Mouse (Mus musculus): Measurements from ENCODE around the gene Tmem203. TPM values are rescaled to one million over a fixed set of nuclear protein-coding genes. Genes with fewer than 3 reads are reported as not detected.

Tmem203 gene
- polyA plus RNA-seq, 1 experiment from 2014 or later, result 5.9 TPM

DNA sequence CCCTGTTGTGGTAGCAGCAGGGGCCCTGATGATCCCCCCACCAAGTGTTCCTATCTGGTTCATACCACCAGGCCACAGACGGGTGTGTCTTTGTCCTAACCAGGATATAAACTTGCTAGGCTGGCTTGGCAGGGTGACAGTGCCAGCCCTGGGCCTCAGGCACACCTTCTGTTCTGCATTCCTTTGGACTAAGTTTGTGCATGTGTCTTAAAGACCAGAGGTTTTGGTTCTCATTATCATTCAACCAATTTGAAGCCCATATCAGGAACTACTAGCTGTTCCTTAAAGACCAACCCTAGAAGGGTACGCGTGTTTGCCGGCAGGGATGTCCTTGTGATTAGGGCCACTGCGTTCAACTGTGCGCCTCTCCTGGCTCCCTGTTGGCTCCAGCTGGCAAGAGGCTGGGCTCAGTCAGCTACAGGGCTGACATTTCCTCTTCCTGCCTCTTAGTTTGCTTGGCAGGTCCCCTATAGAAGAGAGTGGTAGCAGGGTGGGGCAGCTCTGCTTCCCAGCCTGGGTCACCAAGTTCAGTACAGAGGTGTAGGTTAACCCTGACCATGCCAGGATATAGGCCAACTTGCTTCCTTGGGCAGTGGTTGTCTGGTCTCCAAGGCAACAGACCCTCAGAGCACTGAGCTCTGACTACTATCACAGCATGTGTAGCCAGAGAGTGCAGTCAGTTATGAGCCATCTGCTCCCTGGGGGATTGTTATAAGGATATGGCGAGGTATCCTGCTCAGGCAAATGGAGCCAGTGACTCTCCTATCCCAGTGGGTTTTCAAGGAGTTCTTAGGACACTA is 31.8 kb downstream of the Tmem203 start:
- 47% methylated on average over 7 of the region's 7 CpGs for WGBS (ENCODE audit: missing documents)

DNA sequence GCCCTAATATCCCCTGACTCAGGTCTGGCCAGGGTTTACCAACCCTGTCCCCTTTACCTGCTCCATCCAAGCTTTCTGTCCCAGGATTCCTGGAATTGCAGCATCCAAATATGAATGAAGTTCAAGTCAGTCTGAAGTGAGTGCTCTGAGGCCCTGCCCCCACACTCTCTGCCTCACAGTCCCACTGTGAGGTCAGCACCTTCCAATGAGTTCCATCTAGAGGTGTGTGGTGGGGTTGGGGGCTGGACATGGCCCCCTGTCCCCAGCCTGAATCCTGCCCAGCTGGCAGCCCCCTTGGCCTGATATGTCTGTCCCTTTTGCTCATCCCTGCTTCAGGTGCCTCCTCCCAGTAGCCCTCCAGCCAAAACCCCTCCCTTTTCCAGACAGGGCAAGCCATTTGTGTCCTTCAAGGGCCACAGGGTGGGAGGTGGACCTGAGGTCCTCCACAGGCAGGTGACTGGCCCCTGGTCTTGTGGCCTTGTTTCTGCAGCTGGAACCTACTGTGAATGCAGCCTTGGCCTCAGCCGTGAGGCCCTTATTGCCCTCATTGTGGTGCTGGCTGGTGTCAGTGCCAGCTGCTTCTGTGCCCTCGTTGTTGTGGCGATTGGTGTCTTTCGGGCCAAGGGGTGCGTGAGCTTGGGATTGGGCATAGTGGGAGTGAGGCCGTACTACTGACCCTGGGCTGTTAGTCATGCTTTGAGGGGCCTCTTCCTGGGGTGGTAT is 32.8 kb downstream of the Tmem203 start, which contains the start of gene Tmem210:
Gene Tmem210 (plus strand): TSS at position 219 of the 723 bp plus-strand sequence.
- Histone ChIP-seq H3K27ac (no peak within 1 kb of the TSS), H3K36me3 (ENCODE audit: inconsistent target) (peaks cover 27% of the 10 kb centered on the region), H3K79me2 (ENCODE audit: inconsistent target) (no peaks in the 10 kb centered on the region), H3K4me3 (ENCODE audit: inconsistent target) (no peak within 1 kb of the TSS)
- 93% methylated on average over 6 of the region's 6 CpGs for WGBS (ENCODE audit: missing documents)

More for the DNA sequence above, 31.8 kb downstream of the Tmem203 start:
- Histone ChIP-seq H3K79me2 (ENCODE audit: inconsistent target) (no peaks in the 10 kb centered on the region), H3K36me3 (ENCODE audit: inconsistent target) (peaks cover 37% of the 10 kb centered on the region), H3K27ac (no peak overlapping the region), H3K4me3 (ENCODE audit: inconsistent target) (no peak overlapping the region)

DNA sequence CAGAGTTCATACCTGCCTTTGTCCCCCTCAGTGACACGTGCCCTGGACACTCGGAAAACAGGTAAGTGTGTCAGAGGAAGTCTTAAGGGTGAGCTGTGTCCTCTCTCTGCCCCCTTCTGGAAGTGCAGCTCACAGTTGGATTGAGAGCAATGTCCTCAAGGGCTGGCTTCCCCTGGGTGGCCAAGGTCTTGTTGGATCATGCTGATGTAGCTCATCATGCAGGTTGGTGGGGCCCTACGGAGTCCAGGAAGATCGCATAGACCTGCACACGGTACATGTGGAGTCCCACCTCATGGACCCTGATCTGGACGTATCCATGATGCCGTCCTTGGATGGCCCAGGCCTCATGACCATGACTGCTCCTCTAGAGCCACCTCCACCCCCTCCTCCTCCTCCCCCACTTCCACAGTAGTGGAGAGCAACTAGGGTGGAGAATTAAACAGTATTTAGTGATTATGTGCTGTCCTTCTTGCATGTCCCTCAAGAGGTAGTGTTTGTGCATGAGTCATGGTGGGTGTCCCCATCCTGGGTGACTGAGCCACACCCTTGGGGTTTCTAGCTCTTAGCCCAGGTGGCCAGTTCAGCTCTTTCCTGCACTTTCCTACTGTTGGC is 33.6 kb downstream of the Tmem203 start:
- WGBS (ENCODE audit: missing documents), result 87% methylated on average over 7 of the region's 7 CpGs
- peaks cover 19% of the 10 kb centered on the region for H3K36me3 ChIP-seq (ENCODE audit: inconsistent target)

DNA sequence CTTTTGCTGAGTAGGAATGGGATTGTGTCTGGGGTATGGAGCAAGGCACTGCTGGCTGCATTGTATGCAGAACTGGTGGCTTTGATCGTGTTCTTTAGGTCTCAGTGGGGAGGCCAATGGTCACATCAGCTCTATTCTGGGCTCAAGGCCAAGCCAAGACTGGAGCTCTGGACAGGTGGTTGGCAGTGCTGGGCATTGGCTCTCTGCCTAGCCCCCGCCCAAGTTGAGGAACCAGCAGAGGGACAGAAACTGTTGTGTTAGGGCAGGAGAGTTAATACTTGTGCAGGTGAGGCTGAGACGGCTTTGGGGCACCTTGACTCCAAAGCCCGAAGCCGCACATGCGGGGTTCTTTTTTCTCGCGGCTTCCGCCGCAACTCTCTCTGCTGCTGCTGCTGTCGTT is 34.4 kb downstream of the Tmem203 start, which contains the start of gene Lrrc26:
Gene Lrrc26 (plus strand): TSS at position 265 of the 400 bp plus-strand sequence.
- Histone ChIP-seq H3K27ac (no peak within 1 kb of the TSS), H3K36me3 (ENCODE audit: inconsistent target) (peaks cover 11% of the 10 kb centered on the region), H3K4me3 (ENCODE audit: inconsistent target) (no peak within 1 kb of the TSS), H3K79me2 (ENCODE audit: inconsistent target) (no peaks in the 10 kb centered on the region)
- WGBS (ENCODE audit: missing documents), result 9% methylated on average over 11 of the region's 11 CpGs

More for the DNA sequence above, 33.6 kb downstream of the Tmem203 start:
- no peaks in the 10 kb centered on the region for H3K79me2 ChIP-seq (ENCODE audit: inconsistent target)
- H3K27ac ChIP-seq, result no peak overlapping the region
- no peak overlapping the region for H3K4me3 ChIP-seq (ENCODE audit: inconsistent target)

DNA sequence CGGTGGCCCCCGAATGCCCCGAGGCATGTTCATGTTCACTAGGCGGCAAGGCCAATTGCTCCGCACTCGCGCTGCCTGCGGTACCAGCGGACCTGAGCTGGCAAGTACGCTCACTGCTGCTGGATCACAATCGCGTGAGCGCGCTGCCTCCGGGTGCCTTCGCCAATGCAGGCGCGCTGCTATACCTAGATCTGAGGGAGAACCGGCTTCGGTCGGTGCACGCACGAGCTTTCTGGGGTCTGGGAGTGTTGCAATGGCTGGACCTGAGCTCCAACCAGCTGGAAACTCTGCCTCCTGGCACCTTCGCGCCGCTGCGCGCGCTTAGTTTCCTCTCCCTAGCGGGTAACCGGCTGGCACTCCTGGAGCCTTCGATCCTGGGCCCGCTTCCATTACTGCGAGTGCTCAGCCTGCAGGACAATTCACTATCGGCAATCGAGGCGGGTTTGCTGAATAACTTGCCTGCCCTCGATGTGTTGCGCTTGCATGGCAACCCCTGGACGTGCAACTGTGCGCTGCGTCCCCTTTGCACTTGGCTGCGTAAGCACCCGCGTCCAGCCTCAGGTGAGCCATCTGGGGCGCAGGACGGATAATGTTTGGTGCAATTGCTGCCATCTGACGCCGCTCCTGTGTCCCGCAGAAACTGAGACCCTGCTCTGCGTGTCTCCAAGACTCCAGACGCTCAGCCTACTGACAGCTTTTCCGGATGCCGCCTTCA is 35.0 kb downstream of the Tmem203 start:
- H3K36me3 ChIP-seq (ENCODE audit: inconsistent target), result peaks cover 5% of the 10 kb centered on the region
- WGBS (ENCODE audit: missing documents), result 4% methylated on average over 54 of the region's 54 CpGs
- H3K79me2 ChIP-seq (ENCODE audit: inconsistent target), result no peaks in the 10 kb centered on the region
- no peak overlapping the region for H3K27ac ChIP-seq
- no peak overlapping the region for H3K4me3 ChIP-seq (ENCODE audit: inconsistent target)

DNA sequence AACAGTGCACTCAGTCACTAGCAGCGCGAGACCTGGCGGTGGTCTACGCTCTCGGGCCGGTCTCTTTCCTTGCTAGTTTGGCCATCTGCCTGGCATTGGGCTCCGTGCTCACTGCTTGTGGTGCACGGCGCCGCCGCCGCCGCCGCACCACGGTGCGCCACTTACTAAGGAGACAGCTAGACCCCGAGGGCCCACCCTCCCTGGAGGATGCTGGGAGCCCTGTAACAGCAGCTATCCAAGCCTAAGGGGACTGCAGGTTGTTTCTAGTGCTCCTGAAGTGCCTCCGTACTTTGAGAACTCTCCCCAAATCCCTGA is 35.5 kb downstream of the Tmem203 start:
- Histone ChIP-seq H3K79me2 (ENCODE audit: inconsistent target) (no peaks in the 10 kb centered on the region), H3K36me3 (ENCODE audit: inconsistent target) (no peaks in the 10 kb centered on the region), H3K4me3 (ENCODE audit: inconsistent target) (no peak overlapping the region), H3K27ac (no peak overlapping the region)
- WGBS (ENCODE audit: missing documents), result 2% methylated on average over 18 of the region's 18 CpGs

DNA sequence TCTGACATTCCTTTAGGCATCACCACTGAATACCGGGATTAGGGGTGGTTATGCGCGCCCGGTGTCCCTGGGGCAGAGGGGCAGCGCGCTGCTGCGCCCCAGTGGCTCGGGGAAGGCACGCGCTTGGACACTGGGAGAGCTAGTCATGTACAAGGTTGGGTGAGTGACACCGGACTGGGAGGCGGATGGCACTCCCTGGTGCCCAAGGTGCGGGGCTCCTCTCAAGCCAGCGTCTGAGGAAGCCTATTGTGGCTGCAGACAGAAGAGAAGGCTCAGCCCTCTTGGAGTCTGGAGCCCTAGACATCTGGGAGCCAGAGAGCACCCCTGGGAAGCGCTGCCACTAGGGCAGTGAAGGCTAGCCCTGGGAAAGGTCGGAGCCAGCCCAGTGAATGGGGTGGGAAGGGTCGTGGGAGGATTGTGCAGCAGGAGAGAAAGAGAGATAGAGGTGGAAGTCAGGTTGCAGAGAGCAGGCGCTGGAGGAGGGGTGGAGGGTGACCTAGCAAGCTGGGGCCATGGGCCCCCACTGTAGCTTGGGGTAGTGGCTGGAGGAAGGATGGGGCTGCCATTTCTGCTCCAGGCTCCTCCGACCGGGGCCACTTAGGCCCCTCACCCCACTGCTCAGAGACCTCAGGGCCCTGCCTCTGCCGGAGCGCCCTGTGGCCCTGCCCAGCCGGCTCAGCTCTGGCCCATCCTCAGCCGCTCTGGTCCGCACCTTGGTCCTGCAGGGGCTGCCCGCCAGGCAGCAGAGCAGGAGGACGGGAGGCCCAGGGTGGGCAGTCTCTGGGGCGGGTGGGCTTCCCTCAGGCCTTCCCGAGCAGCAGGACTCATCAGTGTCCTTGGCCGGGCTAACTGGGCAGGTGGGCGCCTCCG is 36.2 kb downstream of the Tmem203 start:
- no peaks in the 10 kb centered on the region for H3K36me3 ChIP-seq (ENCODE audit: inconsistent target)
- no peak overlapping the region for H3K27ac ChIP-seq
- WGBS (ENCODE audit: missing documents), result 14% methylated on average over 29 of the region's 32 CpGs
- no peaks in the 10 kb centered on the region for H3K79me2 ChIP-seq (ENCODE audit: inconsistent target)
- no peak overlapping the region for H3K4me3 ChIP-seq (ENCODE audit: inconsistent target)

DNA sequence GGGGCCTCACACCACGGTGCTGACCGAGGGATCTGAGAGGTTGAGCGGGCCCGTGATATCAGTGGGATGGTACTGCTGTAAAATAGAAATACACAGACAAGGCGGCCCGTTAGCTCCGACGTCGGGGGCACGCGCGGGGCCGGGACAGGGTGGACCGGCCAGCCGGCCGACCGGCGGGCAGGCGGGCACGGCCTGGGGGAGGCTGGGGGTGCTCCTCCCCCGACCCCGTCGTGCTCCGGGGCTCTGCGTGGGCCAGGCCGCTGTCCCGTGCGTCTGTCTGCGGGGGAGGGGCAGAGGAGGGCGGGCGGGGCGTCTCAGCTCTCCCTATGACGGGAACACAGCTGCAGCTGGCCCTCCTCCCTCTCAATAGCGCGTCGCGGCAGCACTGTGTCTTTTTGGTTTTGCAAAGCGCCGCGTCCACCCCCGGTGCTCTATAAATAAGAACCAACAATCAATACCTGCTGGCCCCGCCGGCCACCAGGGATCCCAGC is 36.9 kb downstream of the Tmem203 start:
- 11% methylated on average over 42 of the region's 43 CpGs for WGBS (ENCODE audit: missing documents)
- H3K4me3 ChIP-seq (ENCODE audit: inconsistent target), result no peak overlapping the region
- H3K27ac ChIP-seq, result no peak overlapping the region
- no peaks in the 10 kb centered on the region for H3K36me3 ChIP-seq (ENCODE audit: inconsistent target)
- H3K79me2 ChIP-seq (ENCODE audit: inconsistent target), result no peaks in the 10 kb centered on the region

DNA sequence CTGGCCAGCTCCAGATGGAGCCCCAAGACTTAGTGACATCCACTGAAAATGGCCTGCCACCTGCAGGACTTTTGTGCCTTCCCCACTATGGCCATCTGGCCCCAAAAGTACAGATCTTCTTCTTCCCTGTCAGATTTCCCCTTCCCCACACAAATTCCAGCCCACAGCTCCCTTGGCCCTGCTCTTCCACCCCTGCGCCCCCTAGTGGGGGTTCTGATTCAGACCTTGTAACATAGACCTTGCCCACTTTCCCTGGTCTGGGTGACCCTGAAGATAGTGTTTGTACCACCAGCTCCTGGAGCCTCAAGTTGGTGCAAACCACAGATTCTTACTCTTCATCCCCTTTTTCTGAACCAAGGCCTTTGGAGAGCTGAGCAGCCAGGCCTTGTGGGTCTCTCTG is 37.6 kb downstream of the Tmem203 start:
- H3K79me2 ChIP-seq (ENCODE audit: inconsistent target), result no peaks in the 10 kb centered on the region
- no peak overlapping the region for H3K27ac ChIP-seq
- WGBS (ENCODE audit: missing documents), result 0% methylated on average over 1 of the region's 1 CpGs
- no peaks in the 10 kb centered on the region for H3K36me3 ChIP-seq (ENCODE audit: inconsistent target)
- no peak overlapping the region for H3K4me3 ChIP-seq (ENCODE audit: inconsistent target)

DNA sequence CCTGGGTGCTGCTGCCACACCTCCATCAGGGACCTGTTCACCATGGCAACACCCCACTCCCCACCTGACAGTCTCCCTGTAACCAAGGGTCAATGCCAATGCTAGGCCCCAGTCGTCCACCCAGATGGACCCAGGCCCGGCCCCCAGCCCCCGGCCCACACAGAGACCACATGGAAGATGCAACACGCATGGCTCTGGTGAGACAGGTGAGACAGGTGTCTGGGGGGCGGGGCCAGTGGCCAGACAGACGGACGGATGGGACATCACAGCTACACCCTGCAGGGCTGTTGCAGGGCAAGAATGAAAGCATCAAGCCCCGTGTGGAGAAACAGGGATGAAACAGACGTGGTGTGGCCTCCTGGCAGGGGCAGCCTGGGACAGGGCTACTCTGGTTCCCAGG is 38.5 kb downstream of the Tmem203 start:
- Histone ChIP-seq H3K36me3 (ENCODE audit: inconsistent target) (no peaks in the 10 kb centered on the region), H3K79me2 (ENCODE audit: inconsistent target) (no peaks in the 10 kb centered on the region), H3K27ac (no peak overlapping the region), H3K4me3 (ENCODE audit: inconsistent target) (no peak overlapping the region)
- 82% methylated on average over 9 of the region's 9 CpGs for WGBS (ENCODE audit: missing documents)

DNA sequence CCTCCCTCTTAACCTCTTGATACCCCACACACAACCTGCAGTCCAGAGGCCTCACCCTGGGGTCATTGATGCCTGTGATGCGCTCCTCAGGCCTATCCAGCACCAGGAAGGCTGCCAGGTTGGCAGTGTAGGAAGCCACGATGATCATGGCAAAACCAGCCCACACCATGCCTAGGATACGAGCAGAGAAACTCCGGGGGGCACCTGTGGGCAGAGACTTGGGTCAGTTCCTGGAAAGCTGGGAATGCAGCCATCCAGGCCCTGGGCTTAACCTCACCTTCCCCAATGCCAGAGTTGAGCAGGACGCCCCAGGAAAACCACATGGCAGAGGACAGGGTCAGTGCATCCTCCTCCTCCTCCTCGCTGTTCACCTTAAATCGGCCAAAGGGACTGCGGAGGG is 41.9 kb downstream of the Tmem203 start:
- Histone ChIP-seq H3K36me3 (ENCODE audit: inconsistent target) (no peaks in the 10 kb centered on the region), H3K79me2 (ENCODE audit: inconsistent target) (no peaks in the 10 kb centered on the region), H3K4me3 (ENCODE audit: inconsistent target) (no peak overlapping the region), H3K27ac (no peak overlapping the region)
- 66% methylated on average over 8 of the region's 8 CpGs for WGBS (ENCODE audit: missing documents)

DNA sequence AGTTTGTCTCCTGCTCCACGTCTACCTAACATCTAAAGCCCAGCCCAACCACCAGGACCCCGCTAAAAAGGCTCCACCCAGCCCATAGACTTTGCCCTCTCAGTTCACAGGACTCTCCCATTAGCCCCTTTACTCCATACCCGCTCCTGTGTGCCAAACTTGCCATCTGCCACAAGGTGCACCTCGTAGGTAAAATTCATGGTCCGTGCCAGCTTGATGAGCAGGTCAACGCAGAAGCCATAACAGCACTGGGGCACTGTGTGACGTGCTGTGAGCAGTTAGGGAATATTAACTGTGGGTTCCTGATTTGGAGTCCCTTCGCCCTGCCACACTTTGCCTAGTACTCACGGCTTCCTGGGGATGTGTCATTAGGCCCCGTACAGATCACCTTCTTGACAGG is 42.8 kb downstream of the Tmem203 start:
- Histone ChIP-seq H3K4me3 (ENCODE audit: inconsistent target) (no peak overlapping the region), H3K27ac (no peak overlapping the region), H3K79me2 (ENCODE audit: inconsistent target) (no peaks in the 10 kb centered on the region), H3K36me3 (ENCODE audit: inconsistent target) (no peaks in the 10 kb centered on the region)
- WGBS (ENCODE audit: missing documents), result 79% methylated on average over 10 of the region's 10 CpGs

DNA sequence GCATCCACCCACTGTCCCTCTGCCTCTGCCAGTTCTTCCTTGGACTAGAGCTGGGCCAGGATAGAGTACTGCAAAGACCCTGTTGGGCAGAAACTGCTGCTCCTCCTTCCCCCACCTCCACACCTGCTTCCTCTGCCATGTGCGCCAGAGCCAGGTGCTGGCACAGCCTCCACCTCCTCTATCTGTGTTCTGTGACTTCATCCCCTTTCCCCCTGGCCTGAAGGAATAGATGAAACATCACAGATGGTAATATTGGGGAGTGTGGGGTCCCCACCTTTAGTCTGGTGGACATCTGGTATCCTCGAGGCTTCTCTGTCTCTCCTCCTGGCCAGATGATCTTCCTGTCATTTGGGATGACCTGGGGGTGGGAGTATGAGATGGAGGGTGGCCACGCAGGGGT is 48.2 kb downstream of the Tmem203 start:
- Histone ChIP-seq H3K79me2 (ENCODE audit: inconsistent target) (no peaks in the 10 kb centered on the region), H3K36me3 (ENCODE audit: inconsistent target) (no peaks in the 10 kb centered on the region), H3K27ac (no peak overlapping the region), H3K4me3 (ENCODE audit: inconsistent target) (no peak overlapping the region)
- WGBS (ENCODE audit: missing documents), result 50% methylated on average over 3 of the region's 3 CpGs

Measured in macrophage (primary cell).